Mouse (Mus musculus) cerebellum, postnatal 36 days (tissue): Measurements from ENCODE around the gene Rac2.

Experiments used
- DNase-seq, 2 experiments: peaks; one replicate each; pipeline ENCODE4 v3.0.0; 2021 to 2022; ENCODE audit warnings: mixed read lengths in 2 of 2

The Rac2 gene

DNA sequence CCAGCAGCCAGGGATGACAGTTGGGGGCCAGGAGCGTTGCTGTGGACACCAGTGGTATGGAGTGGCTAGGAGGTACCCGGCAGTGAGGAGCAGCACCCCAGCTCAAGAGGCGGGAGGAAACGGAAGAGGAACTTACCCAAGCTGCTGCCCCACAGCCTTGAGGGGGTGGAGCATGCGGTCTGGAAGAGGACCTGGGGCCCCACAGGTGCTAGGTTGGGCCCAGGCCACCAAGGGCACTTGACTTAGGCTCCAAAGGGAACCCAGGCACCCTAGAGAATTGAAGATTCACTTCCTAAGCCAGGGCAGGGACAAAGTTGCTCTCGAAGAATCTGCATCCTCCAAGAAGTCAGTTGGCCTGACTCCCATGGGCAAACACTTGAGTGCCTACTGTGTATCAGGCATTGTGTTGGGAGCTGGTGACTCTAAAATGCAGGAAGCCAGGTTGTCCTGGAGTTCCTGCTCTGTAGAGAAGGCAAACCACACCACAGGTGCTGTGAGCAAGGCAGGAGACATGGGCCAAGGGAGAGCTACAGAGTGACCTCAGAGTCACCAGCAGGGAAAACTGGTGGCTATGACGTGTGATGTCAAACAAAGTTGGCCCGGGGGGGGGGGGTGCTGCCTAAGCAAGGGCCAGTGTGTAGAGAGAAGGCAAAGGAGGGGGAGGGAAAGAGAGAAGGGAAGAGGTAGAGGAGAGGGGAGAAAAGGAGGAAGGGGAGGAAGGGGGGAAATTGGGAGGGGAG lies at the start of gene Rac2:
Gene Rac2 (minus strand): TSS at position 126 of the 740 bp plus-strand sequence.
- no peak for DNase-seq

DNA sequence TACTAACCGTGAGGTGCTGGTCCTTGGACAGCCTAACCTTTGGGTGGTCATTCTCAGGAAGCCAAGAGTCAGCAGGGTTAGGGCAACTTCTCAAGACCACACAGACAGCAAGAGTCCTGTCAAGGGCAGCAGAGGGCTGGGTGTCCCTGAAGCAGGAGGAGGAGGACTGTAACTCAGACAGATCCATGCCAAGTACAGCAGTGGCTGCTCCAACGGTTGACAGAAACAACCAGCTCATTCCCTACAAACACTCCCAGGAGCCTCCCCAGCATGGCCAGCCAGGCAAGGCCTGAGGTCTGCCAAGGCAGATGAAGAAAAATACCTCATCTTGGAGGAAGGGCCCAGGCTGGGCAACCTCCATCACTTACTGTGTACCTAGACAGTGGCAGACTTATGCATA lies 44.4 kb upstream of the Rac2 start:
- DNase-seq = no peak

DNA sequence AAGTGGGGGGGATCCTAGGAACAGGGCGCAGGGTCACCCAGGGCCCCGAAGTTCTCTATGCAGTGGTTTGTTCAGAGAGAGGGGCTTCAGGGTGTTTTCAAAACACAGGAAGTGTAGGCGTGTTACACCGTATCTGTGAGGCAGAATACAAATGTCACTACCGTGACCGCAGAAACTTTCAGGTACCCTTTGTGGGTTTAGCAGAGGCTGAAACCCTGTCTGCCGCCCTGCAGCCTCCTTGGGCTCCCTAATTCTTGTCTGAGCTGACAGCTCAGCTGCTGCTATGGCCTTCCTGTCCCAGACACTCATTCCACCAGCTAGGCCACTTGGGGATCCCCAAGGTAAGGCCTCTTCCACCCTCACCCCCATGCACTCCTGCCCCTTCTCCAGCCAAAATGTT lies 42.0 kb upstream of the Rac2 start:
- no peak for DNase-seq

DNA sequence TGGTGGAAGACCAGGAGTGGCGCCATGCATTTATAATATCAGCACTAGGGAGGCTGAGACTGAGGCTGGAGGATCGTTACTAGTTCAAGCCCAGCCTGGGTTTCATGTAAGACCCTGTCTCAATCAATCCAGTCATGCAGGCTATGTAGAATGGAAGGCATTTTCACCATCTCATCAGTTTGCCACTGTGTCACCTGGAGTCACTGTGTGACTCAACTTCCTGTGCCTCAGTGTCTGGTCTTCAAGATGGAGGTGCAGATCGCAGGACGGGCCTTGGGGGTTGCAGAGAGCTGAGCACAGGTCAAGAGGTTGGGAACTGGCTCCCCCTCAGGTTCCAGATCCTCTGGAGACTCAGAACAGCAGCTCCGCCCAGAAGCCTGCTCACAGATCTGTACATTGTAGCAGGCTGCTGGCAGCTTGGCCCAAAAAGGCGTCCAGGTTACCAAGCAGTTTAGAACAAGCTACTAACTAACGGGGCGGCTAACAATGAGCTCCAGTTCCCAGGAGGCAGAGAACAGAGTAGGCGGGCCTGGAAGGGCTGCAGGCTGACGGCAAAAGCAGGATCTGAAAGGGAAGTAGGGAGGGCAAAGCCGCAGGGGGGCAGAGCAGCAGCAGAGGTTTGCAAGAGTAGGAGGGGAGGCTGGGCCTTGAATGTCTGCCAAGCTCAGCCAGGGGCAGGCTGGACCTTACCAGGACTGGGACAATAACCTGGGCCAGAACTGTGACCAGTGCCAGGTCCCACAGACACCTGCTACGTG lies 38.3 kb upstream of the Rac2 start:
- no peak for DNase-seq

DNA sequence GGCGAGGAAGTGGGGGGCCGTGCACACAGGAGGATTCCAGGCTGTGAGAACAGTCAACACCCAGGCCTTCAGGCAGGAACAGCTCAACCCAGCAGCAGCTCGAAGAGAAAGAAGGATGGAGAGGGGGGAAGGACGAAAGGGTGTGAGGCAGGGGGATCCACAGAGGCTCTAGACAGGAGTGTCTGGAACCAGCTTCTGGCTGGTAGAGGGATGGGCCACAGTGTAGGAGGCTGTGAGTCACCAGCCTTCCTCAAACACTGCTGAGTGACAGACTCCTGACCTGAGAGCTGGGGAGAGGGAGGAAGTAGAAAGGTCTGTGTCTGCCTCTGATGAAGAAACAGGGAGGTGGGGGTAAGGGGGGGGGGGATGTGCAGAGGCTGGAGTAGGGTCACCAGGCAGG lies 34.9 kb upstream of the Rac2 start:
- no peak for DNase-seq

DNA sequence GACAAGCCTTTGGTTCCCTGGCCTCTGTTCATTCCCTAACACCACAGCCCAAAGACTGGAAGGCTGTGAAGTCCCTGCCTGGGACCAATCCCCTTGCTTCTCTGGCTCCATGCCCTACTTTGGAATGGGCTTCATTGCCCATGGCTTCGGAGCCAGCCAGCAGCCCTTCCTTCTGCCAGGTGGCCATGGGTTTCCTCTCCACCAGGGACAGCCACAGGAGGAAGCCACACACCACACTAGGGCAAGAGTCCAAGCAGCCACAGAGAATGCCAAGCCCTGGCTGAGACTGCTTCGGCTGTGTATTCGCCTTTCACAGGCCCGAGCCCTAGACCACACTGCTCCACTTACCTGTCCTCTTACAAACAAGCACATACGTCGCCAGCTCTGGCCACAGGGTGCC lies 33.5 kb upstream of the Rac2 start:
- peak; percentile 87 to 88 for DNase-seq

DNA sequence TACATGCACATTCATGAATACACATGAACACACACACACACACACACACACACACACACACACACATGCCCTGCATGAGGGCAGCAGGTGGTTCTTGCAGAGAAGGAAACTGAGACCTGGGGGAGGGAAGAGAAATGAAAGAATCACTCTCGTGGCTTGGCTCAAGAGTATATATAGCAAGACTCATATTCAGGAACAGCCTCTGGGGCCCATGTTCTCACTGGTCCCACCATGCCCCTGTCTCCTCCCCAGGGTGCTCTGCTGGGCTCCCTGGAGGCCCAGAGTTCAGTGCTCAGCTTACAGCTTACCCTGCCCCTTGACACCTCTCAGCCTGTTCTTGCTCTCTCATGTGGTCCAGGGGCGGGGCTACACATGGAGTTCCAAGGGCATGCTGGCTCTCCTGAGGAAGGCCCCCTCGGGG lies 32.8 kb upstream of the Rac2 start:
- no peak for DNase-seq

DNA sequence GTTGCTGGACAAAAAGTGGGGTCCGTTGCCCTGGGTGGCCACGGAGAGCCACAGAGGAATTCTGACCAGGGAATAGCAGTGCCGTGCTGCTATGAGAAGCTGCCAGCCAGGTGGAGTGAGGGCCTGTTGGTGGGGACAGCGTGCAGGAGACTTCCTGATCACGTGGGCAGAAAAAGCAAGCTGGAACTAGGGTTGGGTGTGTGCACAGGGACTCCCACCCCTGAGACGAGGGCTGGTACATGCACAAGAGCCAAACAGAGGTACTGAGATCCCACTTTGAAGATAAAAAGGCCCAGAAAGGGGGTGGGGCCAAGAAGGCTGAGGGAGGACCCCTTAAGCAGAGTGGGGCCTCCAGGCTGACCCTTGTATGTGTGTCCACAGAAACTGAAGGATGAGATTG lies 31.7 kb upstream of the Rac2 start:
- no peak for DNase-seq

DNA sequence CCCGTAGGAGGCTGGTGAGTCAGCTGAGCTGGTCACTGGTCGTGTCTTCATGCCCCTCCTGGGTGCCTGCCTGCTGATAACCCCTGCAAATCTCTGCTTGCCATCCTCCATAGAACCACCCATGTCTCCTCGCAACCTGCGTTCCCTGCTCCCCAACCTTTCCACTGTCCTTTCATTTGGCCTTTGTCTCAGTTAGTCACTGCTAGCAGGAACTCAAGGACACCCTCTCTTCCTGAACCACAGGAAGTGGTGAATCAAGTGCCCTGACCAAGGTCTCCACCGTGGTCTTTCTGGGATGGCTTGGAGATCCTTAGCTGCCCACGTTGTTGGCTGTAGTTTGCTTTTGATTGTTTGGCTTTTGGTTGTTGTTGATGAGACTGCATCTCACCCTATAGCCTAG lies 28.6 kb upstream of the Rac2 start:
- DNase-seq = no peak

DNA sequence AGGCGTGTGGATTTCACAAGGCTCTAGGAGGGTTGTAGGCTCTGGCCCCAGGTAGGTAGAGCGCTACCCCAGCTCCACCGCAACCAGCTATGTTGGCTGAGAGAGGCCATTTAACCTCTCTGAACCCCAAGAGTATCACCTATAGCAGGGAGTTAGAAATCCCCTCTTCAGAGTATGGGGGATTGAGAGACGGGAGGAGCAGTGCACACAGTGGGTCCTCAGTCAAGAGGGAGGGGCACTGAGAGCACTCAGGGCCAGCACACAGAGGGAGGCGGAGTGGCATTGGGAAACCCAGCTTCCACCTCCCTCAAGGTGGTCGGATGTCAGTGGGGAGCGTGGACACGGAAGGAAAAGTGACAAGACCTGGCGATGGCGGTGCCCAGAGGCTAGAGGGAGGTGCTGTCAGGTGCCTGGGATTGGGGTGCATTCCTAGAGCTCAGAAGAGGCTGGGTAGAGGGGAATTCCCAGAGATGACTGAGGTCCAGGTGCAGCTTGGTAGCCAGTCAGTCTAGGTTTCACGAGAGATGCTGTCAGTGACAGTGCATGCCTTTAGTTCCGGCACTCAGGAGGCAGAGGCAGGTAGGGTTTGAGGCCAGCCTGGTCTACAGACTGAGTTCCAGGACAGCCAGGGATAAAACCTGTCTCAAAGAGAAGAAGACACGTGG lies 27.1 kb upstream of the Rac2 start:
- no peak for DNase-seq

DNA sequence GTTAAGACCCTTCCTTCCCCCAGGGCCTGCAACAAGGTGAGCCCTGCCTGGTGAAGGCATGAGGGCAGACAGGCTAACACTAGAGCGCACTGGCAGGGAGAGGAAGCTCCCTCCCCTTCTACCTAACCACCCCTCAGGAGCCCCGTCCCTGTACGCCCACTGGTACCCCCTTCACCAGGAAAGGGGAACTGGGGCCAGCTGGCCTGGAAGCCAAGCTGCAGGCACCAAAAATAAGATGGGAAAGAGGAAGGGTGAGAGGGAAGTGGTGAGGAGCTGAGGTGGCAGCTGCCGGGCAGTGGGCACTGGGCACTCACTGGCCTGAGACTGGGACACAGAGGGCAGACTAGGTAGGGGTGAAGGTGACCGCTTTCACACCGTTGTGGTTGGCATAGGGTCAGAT lies 26.5 kb upstream of the Rac2 start:
- DNase-seq = no peak

DNA sequence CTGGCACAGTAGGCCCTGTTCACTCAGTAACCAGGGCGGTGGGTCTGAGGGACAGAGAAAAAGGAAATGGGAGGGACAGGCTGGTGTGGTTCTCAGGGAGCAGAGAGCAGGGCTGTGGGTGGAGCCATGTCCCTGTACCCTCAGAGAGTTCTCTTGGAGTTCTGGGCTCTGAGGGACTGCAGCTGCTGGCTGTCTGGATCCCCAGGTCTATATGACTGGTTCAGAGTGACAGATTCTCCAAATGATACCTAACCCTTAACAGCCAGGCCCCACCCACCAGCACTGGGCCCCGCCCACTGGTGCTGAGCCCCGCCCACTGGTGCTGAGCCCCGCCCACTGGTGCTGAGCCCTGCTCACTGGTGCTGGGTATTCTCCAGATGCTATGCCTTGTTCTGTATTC lies 25.1 kb upstream of the Rac2 start:
- DNase-seq = no peak

DNA sequence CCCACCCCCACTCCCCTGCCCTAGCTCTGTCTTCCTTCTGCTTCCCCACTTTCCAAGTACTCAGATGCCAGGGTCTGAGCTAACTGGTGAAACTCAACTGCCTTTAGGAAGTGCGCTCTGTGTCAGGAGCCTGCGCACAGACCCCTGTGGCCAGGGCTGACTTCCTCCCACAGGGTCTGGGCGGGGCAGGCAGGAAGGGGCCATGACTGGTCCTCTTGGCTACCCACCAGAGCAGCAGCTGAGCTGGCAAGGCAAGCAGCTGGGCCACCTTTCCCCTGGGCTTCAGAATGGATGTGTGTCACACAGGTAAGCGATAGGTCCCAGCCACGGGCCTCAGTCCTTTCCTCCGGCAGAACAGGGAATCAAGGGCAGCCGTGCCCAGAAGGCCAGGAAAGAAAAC lies 24.3 kb upstream of the Rac2 start, which contains the start of gene Cyth4:
Gene Cyth4 (plus strand): TSS at position 134 of the 400 bp plus-strand sequence.
- no peak for DNase-seq

DNA sequence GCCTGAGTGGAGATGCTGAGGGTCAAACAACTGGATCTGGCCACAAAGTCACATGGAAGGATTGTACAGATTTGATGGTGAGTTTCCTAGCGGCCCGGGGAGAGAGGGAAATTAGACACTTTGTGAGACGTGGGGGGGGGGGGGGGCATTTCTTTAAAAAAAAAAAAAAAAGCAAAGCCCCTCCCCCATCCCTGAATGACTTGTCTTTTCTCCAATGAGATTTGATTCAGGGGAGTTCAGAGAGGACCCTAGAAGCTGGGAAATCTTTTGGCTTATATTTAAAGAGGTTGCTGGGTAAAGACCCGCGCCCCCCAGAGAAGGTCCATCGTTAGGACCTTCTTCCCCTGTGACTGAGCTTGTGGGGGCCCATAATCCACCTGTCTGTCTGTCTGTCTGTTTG lies 23.9 kb upstream of the Rac2 start:
- no peak for DNase-seq

DNA sequence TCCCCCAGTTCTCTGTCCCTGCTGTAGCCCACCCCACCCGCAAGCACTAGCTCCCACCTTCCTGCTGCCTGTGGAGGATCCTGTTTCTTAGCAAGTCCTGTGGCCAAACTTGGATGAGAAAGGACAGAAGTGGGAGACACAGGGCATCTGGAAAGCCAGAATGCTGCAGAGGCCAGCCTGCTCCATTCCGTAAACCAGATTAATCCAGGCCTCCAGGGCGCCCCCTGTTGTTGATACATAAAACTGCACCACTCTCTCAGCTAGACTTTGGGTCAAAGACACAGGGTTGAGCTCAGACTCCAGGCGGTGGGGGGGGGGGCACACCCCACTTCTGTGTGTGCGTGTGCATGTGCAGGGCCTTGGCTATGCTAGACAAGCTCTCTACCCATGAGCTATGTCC lies 22.9 kb upstream of the Rac2 start:
- no peak for DNase-seq

DNA sequence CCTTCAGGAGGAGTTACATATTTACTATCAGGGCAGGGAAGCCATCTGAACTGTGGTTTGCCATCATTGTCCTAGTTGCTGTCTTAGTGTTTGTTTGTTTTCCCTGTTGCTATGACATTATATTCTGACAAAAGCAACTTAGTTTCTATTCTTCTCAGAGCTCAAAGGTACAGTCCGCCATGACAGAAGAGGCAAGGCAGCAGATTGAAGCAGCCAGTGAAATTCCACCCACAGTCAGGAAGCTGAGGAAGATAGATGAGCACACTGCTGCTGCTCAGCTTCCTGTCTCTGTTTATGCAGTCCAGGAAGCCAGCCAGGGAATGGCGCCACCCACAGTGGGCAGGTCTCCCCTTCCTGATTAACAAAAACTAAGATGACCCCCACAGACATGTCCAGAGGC lies 22.2 kb upstream of the Rac2 start:
- DNase-seq = no peak

DNA sequence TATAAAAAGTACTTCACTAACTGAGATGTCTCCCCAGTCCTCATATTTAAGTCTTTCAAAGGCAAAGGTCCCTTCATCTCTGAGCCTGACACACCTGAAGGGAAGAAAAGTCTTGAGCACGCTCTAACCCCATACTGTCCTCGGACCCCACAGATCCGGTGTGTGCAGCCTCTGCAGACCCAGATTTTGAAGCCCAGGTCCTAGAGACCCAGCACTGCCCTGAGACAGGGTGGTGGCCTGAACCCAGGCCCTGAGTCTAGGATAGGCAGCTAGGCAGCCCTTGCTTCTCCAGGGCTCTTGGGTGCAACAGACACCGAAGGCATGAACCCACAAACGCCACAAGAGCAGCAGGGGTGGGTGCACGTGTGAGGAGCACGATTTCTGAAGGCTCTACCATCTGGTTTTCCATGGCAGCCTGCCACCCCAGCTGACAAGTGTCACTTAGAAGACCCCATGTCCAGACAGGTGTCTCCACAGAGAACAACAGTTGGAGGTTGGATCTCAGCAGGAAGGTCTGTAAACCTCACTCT lies 21.4 kb upstream of the Rac2 start:
- no peak for DNase-seq

DNA sequence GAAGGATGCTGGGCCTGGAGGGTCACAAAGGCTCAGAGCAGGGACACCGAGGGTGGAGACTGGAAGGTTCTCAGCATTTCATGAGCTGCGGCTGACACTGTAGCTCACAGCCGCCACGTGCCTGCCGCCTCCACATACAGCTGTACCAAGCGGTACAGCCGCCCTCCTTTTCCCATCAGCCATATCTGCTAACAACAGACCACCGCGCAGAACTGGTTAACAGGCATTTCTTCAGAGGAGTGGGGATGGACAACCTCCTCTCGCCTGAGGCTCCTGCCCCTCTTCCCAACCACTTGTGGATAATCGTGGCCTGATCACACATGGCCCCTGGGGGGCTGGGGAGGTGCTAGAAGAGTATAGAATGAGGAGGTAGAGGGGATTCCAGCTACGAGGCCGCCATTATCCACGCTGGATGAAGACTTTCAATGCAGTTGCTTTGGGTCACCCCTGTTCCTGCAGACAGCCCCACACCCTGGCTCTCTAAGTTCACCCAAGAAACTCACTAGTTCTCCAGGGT lies 19.9 kb upstream of the Rac2 start:
- no peak for DNase-seq

DNA sequence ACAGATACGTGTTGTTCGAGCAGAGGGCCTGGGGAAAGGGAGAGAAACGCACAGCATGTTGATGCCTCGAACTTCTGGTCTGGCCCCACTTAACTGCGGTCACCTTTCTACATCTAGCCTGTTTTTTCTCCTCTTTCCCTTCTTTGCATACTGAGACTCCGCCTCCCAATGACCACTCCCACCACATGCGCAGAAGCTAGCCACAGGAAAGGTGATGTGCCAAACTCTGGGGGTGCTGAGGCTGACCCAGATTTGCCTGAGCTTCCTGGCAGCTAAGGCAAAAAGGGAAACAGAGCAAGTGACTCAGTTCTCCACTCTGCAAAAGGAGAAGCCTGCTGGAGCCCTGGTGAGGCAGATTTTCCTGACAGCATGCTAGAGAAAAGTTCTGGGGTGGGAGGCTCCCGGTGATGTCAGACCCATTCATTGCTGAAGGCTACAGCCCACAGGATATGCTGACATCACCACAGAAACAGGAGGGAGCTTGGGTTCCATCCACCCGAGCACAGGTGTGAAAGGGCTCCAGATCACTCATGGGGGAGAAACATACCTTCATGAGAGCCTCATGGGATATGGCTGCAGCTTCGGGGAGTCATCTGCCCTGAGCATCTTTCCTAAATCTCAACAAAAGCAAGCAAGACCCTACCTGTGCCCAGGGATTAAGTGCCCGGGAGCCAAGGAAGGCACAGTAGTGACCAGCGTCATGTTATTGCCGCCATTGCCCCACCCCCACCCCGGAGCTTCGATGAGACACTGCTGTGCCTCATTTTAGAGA lies 19.3 kb upstream of the Rac2 start:
- no peak for DNase-seq

DNA sequence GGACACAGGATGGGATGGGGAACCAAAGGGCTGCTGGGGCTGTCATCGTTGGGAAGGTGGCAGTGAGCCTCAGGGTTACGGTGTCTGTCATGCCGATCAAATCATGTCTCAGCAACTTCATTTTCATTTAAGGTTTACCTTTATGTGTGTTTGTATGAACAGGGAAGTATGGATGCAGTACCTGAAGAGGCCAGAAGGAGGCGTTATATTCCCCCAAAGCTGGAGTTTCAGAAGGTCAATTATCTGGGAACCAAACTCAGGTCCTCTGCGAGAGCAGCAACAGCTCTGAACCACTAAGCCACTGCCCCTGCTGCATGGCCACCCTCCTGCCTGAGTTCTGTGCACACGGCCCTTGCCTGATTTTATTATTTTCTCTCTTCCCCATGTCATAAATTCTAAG lies 18.2 kb upstream of the Rac2 start:
- no peak for DNase-seq

DNA sequence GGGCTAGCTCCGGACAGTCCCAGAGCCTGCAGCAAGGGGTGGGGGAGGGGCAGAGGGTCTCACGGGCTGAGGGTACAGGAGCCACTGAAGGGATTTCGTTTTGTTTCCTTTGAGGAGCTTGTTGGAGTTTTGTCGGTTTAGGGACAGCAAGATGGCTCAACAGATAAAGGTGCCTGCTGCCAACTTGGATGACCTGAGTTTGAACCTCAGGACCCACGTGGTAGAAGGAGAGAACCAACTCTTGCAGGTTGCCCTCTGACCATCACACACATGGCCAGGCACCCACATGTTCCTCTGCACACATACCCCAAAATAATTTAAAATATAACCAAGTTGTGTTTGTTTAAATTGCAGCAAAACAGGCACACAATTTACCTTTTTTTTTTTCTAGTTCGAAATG lies 17.4 kb upstream of the Rac2 start:
- DNase-seq = no peak

DNA sequence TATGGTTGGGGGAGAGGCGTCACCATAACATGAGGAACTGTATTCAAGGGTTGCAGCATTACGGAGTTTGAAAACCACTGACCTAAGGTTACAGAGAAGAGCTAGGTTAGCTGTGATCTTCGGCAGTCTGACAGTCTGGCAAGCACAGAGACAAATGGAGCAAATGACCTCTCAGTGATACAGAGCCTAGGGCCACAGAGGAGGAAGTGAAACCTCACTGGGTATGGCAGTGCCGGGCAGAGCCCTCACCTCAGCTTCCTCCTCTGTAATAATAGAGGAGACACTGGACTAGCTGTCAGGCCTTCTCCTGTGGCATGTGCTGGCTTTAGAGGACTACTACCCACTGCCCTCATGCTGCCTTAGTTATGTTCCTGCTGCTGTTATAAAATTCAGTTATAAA lies 16.3 kb upstream of the Rac2 start:
- no peak for DNase-seq

DNA sequence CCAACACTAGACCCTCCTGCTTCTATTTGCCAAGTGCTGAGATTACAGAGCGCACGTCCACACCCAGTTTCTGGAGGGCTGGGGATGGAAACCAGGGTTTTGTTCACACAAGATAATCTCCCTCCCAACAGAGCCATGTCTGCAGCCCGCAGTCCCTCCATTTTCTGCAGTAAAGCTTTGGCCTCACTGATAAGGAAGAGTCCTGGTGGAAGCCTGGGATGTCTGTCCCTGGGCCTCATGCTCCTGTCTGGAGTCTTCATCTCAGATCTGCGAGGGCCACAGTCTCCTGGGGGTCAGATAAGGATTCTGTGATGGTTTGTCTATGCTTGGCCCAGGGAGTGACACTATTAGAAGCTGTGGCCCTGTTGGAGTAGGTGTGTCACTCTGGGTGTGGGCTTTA lies 15.5 kb upstream of the Rac2 start:
- DNase-seq = no peak
